7 mouse cellular contexts compared by ENCODE assay signal in the genomic region with DNA sequence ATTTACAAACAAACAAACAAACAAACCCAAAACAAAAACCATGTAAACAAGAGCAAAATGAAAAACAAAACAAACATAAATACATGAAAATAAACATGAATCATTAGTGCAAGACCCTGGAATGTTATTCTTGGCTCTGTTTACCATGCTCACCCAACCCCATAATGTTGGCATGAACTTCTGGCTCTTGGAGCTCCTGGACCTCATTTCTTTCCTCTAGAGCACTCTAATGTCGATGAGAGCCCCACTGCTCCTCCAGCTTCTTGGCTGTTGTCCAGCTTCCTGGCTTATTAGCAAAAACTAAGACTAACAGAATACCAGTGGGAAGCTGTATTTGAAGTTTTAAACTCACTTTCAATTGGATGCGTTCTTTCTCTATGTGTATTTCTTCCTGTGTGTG.
A peak's percentile ranks its signal among the peaks of the same experiment; 100 is the strongest.
DNase-seq lines count a peak whose midpoint lies in the region; ATAC-seq and TF ChIP-seq lines count a peak whose summit lies in the region.

No protein-coding gene starts in this region.

- no peaks in the 10 kb centered on the region for H3K27me3 ChIP-seq in limb, embryonic 14.5 days (ENCODE audit: control insufficient read depth, insufficient read depth, low read length)
- H3K27me3 ChIP-seq in limb, embryonic 10.5 days (ENCODE audit: low read depth, poor library complexity, severe bottlenecking): no peaks in the 10 kb centered on the region

- no peak overlapping the region for H3K9ac ChIP-seq in limb, embryonic 14.5 days (ENCODE audit: low read depth, low read length, severe bottlenecking)

- DNase-seq in limb, embryonic 14.5 days (ENCODE audit: low spot score): peak; percentile 54
- DNase-seq in limb, embryonic 10.5 days (ENCODE audit: low spot score): no peak
- peak; percentile 46 for DNase-seq in gastrocnemius, adult 2 months
- DNase-seq in kidney, adult 8-10 months: peak; percentile 35 to 46
- DNase-seq in ovary, postnatal 10 days (ENCODE audit: low spot score): peak; percentile 3
- no peak for DNase-seq in thymus, postnatal 10 days (ENCODE audit: low spot score in 2 of 2)
- no peak for DNase-seq in T-cell, adult 2 months (ENCODE audit: low spot score)

- H3K9me3 ChIP-seq in limb, embryonic 14.5 days (ENCODE audit: control insufficient read depth, low read length): no peaks in the 10 kb centered on the region
- H3K9me3 ChIP-seq in limb, embryonic 10.5 days (replicated peaks): no peaks in the 10 kb centered on the region

- TF ChIP-seq CTCF in gastrocnemius, adult 2 months (IDR thresholded peaks at IDR 0.05): no peak

- no peak overlapping the region for H3K4me2 ChIP-seq in limb, embryonic 14.5 days (replicated peaks; ENCODE audit: low read depth, low read length, severe bottlenecking)

- H3K27ac ChIP-seq in limb, embryonic 14.5 days (replicated peaks; ENCODE audit: low read depth, low read length): no peak overlapping the region
- H3K27ac ChIP-seq in limb, embryonic 10.5 days: no peak overlapping the region
- H3K27ac ChIP-seq in gastrocnemius, adult 2 months: no peak overlapping the region

- H3K4me3 ChIP-seq in limb, embryonic 14.5 days (replicated peaks; ENCODE audit: low read length): no peak overlapping the region
- no peak overlapping the region for H3K4me3 ChIP-seq in limb, embryonic 10.5 days
- peak overlapping the region; percentile 23 for H3K4me3 ChIP-seq in gastrocnemius, adult 2 months

- H3K36me3 ChIP-seq in limb, embryonic 14.5 days (ENCODE audit: control insufficient read depth, insufficient read depth, low read length): no peaks in the 10 kb centered on the region
- H3K36me3 ChIP-seq in limb, embryonic 10.5 days: no peaks in the 10 kb centered on the region

- no peaks in the 10 kb centered on the region for H3K4me1 ChIP-seq in limb, embryonic 14.5 days (ENCODE audit: control insufficient read depth, insufficient read depth, low read length)
- no peaks in the 10 kb centered on the region for H3K4me1 ChIP-seq in limb, embryonic 10.5 days

- TF ChIP-seq POLR2A in limb, embryonic 14.5 days (IDR thresholded peaks at IDR 0.05; ENCODE audit: borderline replicate concordance, extremely low read depth, insufficient read depth, insufficient read length): no peak

- WGBS in limb, embryonic 14.5 days: 45% methylated on average over 2 of the region's 2 CpGs
- WGBS in limb, embryonic 10.5 days: 85% methylated on average over 2 of the region's 2 CpGs

- no peak for ATAC-seq in limb, embryonic 14.5 days (ENCODE audit: low FRiP score, low read depth)

- intact Hi-C loops in gastrocnemius, adult 2 months (cut with DNase I): no loop called here

Comparison
In these comparisons a context has a peak if more than half of its experiments do, and no peak if none do; other contexts are left out.
1. DNase-seq: peak in limb, embryonic 14.5 days (single experiment), gastrocnemius, adult 2 months (single experiment), kidney, adult 8-10 months (2 of 2) and ovary, postnatal 10 days (single experiment); none in limb, embryonic 10.5 days (single experiment), thymus, postnatal 10 days (0 of 2) and T-cell, adult 2 months (single experiment).